Mouse (Mus musculus): ENCODE measurements around the gene Vwa7. TPM values are rescaled to one million over a fixed set of nuclear protein-coding genes. Genes with fewer than 3 reads are reported as not detected.

Vwa7 gene
- not detected for total RNA-seq (2023)

DNA sequence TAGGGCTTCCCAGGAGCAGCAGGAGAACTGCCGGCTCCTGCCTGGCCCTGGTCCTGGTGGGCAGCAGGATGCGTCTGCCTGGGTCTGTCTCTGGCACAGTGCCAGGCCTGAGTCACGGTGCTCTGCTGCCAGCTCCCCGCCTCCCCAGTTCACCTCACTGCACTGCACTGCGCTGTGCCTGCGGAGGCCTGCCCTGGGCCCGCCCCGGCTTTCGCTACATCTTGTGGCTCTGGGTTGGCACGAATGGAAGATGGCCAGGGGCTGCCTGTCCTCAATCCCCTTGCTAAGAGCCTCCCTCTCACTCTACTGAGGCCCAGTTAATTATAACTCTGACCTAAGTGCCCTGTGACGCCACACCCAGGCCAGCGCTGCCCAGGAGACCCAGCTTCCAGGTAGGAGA, at the start of gene Vwa7:
Gene Vwa7 (plus strand): TSS at position 204 of the 400 bp plus-strand sequence.

DNA sequence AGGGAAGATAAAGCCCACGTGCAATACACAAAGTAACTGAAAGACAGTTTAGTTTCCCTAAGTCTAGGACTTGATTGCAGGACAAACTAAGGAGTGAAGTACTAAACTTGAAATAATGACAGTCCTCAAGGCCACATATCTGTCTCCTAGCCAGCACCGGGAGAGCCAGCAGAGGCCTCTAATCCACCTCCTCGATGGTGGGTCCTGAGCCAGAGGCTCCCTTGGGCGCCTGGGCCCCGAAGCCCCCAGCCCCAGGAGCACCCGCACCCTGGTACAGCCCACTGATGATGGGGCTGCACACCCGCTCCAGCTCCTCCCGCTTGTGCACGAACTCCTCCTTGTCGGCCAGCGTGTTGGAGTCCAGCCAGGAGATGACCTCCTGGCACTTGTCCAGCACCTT, 46.6 kb upstream of the Vwa7 start, which contains the start of gene Gm20481:
Gene Gm20481 (plus strand): TSS at position 91 of the 400 bp plus-strand sequence.

DNA sequence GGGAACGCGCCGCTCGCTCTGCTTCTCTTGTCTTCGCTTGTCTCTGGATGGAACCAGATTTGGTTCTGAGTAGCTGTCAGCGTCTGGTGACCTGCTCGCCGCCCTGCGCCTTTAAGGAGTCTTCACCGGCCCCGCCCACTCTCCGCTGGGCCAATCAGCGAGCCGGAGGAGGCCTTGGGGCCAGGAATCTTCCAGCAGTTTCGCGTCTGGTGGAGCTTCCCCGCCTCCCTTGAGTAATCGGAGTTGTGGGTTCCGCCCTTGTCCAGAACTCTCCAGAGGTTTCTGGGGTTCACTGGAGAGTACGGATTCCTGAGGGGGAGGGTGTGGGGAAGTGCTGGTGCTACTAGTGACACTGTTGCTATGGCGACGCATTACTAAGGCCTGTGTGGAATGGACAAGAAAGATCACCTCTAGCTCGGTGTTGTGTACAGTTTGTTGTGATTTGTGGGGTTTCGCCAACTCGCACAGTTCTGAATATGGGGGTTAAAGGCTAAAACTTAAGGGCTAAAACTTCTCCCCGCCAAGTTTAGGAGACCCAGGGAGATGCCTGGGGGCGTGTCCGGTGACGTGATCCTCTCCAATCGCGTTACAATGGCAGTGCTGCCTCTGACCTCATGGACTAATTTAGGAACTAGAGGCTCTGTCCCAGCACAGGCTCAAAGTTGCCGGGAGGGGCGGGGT, 44.2 kb upstream of the Vwa7 start, which contains the start of the genes Hspa1a and Hspa1l:
Gene Hspa1a (minus strand): TSS at position 88 of the 681 bp plus-strand sequence.
Gene Hspa1l (plus strand): TSS at position 635 of the 681 bp plus-strand sequence.

DNA sequence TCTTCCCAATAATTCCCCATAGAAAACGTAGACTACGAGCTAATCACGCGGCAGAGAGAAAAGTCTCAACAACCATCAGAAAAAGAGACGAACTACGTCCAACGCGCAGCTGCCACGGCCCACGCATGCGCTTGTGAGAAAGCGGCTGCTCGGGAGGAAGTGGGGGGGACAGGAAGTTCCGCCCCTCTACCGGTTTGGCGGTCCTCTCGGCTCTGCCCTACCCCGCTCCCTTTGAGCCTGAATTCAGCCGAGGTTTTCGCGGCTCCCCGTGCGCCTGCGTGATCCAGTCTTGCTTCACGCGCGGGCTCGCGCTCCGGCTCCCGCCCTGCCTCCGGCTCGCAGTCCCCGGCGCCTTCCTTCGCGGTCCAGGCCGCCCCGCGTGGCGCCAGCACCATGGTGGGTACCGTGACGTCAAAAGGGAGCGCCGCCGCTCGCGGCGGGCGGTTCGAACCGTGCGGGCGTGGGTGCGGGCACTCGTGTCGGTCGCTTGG, 34.6 kb upstream of the Vwa7 start, which contains the start of gene Lsm2:
Gene Lsm2 (plus strand): TSS at position 173 of the 491 bp plus-strand sequence.

DNA sequence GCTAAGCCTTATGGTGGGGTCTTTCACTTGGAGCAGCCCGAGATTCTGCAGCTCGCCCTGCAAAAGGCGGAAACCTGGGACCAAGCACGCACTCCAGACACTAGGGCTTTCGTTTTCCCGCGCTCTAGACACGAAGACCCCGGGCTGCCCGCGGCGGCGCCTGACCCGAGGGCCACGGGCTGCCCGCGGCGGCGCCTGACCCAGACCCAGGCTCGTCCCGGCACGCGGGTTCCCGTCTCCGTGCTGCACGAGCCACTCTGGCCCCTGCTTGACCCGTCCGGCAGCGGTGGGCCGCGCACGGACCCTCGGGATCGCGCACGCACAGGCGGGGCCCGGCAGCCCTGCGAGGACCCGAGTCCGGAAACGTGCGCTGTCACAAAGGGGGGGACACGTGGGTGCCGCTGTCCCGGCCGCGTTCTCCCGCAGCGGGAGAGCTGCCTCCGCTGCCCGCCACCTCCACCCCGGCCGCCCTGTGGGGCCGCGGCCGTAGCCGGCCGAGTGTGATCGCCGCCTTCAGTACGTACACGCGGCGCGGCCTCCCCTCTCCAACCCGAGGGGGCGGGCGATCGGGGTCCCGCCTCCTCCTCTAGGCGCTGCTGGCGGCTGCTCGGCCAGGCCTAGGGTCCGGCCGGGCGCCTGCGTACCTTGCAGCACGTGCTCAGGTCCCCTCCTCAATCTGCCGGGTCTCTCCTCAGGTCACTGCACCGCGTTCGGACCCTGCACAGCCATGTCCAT, 15.5 kb upstream of the Vwa7 start, which contains the start of gene Vars:
Gene Vars (plus strand): TSS at position 271 of the 735 bp plus-strand sequence.

DNA sequence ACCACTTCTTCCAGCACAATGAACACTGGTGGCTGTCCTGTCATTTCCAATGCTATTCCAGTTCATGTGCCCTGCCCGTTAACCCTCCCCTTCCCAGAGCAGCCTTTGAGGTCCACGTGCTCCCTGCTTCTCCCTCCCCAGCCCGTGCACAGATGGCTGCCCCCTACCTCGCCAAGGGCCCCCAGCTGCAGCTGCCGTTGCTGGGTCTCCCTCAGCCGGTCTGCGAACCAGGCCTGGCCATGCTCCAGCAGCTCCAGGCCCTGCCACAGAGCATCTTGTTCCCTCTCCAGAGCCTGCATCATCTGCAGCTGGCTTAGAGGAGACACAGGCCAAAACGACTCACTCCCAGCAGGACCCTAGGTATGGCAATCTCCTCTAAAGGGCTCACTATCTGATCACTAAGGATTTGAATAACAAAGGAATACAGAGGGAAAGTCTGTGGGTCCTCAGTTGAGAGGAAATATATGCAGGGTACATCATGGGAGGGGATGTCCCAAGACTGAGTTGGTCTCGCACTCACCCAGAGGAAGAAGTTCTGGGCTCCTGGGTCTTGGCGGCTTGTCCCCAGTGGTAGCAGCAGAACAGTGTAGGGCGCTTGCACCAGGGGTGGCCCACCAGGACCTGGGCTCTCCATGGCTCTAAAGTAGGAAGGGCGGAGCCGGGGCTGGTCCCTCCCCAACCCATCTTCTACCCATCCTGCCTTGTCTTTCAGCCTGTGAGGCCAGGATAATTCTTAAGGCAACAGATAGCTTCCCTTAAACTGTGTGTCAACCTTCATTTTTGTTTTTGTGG, 11.1 kb downstream of the Vwa7 start, which contains the start of gene Sapcd1:
Gene Sapcd1 (minus strand): TSS at position 740 of the 792 bp plus-strand sequence.

DNA sequence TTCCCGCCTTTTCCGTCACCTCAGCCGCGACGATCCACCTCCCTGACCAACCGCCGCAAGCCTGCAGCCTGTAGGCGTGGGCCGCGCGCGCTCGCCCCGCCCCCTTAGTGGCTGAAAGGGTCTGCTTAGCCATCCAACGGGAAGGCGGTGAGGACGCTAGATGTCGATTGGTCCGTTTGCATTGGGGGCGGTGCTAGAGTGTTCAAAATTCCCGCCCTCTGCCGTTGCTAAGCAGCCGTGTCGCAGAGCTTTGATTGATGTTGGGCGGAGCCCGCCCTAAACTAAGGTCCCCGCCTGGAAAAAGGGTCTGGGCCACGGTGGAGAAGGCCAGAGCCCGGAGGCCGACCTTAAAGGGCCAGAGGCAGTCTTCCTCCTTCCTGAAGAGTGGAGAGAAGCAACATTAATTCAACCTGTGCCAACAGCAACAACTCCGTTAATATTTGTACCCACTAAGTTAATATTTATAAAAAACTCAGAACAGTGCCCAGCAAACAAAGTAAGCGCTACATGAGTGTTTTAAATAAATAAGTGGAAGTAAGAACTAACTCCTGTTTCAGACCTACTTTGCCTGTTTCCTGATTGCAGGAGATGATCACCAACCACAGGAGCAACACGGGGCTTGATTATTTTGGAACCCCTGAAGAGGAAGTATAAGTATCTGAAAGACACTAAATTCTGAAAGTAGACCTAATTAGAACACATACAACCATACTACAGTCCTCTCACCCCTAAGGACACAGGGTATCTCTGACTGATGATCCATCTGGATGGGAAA, 30.5 kb downstream of the Vwa7 start, which contains the start of gene Msh5:
Gene Msh5 (minus strand): TSS at position 65 of the 775 bp plus-strand sequence.

DNA sequence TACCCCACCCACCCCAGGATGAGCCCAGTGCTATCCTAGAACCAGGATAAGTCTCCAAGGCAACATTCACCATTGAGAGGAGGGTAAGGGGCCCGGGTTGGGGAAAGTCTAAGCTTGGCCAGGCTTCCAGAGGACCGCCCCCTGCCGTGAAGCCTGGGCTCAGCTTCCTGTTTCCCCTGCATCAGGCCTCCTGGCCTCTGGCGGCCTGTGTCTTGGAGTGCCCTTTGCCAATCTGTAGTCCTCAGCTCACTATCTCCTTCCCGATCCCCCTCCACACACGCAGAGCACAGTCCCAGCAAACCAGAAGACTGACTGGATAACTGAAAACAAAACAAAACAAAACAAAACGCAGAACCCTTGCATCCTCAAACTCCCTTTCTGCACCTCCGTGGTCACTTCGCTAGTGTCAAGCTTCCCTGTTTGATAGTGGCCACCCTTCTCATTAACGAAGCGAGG, 33.2 kb downstream of the Vwa7 start, which contains the start of gene Clic1:
Gene Clic1 (plus strand): TSS at position 406 of the 456 bp plus-strand sequence.

DNA sequence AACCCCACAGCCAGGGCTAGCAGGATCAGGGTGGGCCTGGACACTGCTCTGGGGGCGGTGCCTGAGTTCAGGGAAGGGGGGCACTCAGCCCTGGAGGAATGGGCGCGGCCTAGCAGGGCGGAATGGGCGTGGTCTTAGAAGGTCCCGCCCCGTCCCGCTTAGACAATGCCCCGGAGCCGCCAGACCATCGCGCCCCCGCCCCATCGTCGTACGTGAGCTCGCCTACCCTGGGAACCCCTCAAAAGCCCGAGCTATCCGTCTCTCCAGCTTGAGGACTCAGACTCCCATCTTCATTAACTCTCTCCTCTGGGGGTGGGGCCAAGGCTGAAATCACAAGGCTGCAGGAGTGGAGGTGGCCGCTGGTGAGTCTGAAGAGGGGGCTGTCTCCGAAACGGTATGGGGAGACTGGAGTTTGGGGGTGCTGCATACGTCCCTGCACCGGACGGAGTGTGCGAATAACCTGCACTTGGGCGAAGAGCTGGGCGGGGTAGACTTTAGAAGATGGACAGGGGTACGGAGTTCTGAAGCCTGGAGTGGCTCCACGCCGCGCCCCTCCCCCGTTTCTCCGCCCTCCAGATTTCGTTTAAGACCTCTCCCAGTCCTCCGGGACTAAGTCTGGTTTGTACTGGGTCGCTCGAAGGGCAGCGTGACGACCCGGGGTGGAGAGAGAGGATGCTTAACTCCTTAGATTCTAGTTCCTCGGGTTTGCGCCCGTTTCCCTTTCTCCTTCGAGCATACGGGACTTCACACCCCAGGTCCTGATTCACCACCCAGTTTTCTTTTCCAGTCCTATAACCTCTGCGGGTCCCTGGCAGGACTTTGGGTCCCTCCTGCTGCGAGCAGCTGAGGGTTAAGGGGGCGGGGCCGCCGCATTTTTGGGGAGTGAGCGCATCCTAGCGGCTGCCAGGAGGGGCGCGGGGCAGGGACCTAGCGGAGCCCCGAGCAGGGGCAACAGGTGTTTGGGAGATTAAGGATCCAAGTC, 42.8 kb downstream of the Vwa7 start, which contains the start of gene Ddah2:
Gene Ddah2 (plus strand): TSS at position 125 of the 982 bp plus-strand sequence.

DNA sequence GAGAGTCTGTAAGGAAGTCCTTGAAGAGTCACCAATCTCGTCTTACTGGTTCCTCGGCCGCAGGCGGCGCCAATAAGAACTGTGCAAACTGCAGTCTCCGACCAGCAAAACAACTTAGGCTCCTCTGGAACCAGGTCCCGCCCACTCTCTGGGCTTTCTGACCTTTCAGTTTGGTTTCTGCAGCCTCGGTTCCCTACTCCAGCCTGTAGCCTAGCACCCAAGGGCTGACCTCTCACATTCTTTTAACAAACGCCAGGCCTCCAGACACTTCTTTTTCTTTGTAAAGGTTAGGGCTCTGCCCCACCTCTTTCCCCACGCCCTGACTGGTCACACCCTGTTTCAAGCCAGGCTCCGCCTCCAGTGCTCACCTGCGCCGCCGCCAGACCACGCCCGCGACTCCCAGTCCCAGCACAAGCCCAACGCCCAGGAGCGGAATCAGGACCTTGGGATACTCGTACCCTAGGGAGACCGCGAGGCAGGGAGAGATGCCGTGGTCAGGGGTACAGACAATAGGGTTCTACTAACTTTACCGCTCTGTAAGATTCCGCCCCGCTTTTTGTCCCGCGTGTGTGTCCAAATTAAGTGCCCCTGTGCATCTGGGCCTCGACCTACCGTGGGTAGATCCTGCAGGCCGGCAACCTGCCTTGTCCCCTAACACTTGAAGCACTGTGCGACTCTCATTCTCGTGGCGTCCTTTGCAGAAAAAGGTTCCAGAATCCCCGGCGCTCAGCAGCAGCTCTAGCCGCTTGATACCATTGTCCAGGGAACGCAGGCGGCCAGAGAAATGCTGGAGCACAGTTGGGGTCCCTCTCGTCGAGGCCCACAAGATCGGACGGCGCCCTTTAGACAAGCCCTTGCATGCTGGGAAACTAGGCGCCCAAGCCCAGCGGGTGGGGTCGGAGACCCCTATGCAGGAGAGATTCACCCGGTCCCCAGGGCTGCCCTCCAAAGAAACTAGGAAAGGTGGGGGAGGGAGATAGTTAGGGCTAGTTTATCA, 48.9 kb downstream of the Vwa7 start, which contains the start of gene Ly6g6c:
Gene Ly6g6c (plus strand): TSS at position 438 of the 997 bp plus-strand sequence.

DNA sequence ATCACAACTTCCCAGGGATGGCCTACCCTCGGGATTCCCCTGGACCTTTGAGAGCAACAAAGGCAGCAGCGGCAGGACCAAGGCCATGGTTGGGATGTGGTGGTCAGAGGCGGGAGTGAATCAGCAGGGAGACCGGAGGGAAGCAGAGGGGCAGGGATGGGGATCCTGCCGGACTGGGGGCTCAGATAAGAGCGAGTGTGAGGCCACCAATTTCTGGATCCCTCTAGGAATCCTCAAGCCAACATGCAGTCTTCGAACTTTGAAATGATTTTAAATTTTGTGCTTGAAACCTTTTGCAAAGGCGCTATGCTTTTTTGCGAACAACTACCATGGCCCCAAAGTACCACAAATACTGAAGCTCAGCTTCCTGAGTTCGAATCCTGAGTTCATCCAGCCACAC, 49.7 kb downstream of the Vwa7 start, which contains the start of gene Mpig6b:
Gene Mpig6b (minus strand): TSS at position 101 of the 400 bp plus-strand sequence.

Other genes starting within 250 kb of the Vwa7 start
- gene Cyp21a1, start 212.0 kb upstream of the Vwa7 start, total RNA-seq (2023) = not detected
- gene Stk19, start 179.6 kb upstream of the Vwa7 start, total RNA-seq (2023) = 10 to 100 TPM; 39.4 to 40.7 TPM
- gene Dxo, start 179.6 kb upstream of the Vwa7 start, total RNA-seq (2023) = 10 to 100 TPM; 46.2 to 53.2 TPM
- gene Skiv2l, start 166.4 kb upstream of the Vwa7 start, total RNA-seq (2023) = 10 to 100 TPM; 83.2 to 91.6 TPM
- gene Nelfe, start 166.2 kb upstream of the Vwa7 start, total RNA-seq (2023) = 10 to 100 TPM; 24.1 to 27.8 TPM
- under 1 TPM; 0.64 to 0.73 TPM for gene Cfb, start 154.1 kb upstream of the Vwa7 start, total RNA-seq (2023)
- gene Zbtb12, start 137.1 kb upstream of the Vwa7 start, total RNA-seq (2023) = 1 to 10 TPM; 2.7 to 2.8 TPM
- gene Gm20547, start 134.5 kb upstream of the Vwa7 start, total RNA-seq (2023) = not detected
- gene C2, start 118.3 kb upstream of the Vwa7 start, total RNA-seq (2023) = 1 to 10 TPM in 1 of 2 experiments, under 1 TPM in 1; 0.22 to 1.6 TPM
- gene Ehmt2, start 118.1 kb upstream of the Vwa7 start, total RNA-seq (2023) = 10 to 100 TPM; 58.0 to 71.6 TPM
- gene Slc44a4, start 102.1 kb upstream of the Vwa7 start, total RNA-seq (2023) = under 1 TPM in 1 of 2 experiments, not detected in 1; 0.24 TPM
- 10 to 100 TPM; 71.5 to 75.3 TPM for gene Neu1, start 85.3 kb upstream of the Vwa7 start, total RNA-seq (2023)
- 10 to 100 TPM in 1 of 2 experiments, 1 to 10 TPM in 1; 6.4 to 28.6 TPM for gene Hspa1b, start 57.3 kb upstream of the Vwa7 start, total RNA-seq (2023)
- not detected for gene Gm20481, start 46.7 kb upstream of the Vwa7 start, total RNA-seq (2023)
- gene Hspa1a, start 44.4 kb upstream of the Vwa7 start, total RNA-seq (2023) = 10 to 100 TPM; 14.6 to 41.1 TPM
- gene Hspa1l, start 43.9 kb upstream of the Vwa7 start, total RNA-seq (2023) = not detected
- gene Lsm2, start 34.7 kb upstream of the Vwa7 start, total RNA-seq (2023) = 10 to 100 TPM; 29.9 to 39.2 TPM
- 10 to 100 TPM; 61.3 to 70.3 TPM for gene Vars, start 15.6 kb upstream of the Vwa7 start, total RNA-seq (2023)
- under 1 TPM; 0.82 to 0.84 TPM for gene Sapcd1, start 11.4 kb downstream of the Vwa7 start, total RNA-seq (2023)
- 1 to 10 TPM; 6.7 to 8.8 TPM for gene Msh5, start 30.2 kb downstream of the Vwa7 start, total RNA-seq (2023)
- gene Clic1, start 33.4 kb downstream of the Vwa7 start, total RNA-seq (2023) = 100 to 1,000 TPM; 271 to 302 TPM
- 1 to 10 TPM; 3.4 to 4.6 TPM for gene Ddah2, start 42.5 kb downstream of the Vwa7 start, total RNA-seq (2023)
- gene Ly6g6c, start 48.8 kb downstream of the Vwa7 start, total RNA-seq (2023) = not detected
- under 1 TPM; 0.64 to 0.93 TPM for gene Mpig6b, start 49.6 kb downstream of the Vwa7 start, total RNA-seq (2023)
- gene Ly6g6e, start 60.3 kb downstream of the Vwa7 start, total RNA-seq (2023) = not detected
- gene Ly6g6d, start 61.5 kb downstream of the Vwa7 start, total RNA-seq (2023) = not detected
- under 1 TPM; 0.31 to 0.55 TPM for gene Ly6g6f, start 69.0 kb downstream of the Vwa7 start, total RNA-seq (2023)
- gene Abhd16a, start 72.7 kb downstream of the Vwa7 start, total RNA-seq (2023) = 10 to 100 TPM; 48.8 to 54.6 TPM
- not detected for gene Ly6g5c, start 91.7 kb downstream of the Vwa7 start, total RNA-seq (2023)
- gene Ly6g5b, start 98.8 kb downstream of the Vwa7 start, total RNA-seq (2023) = 10 to 100 TPM; 15.2 to 16.0 TPM
- gene Gpank1, start 104.9 kb downstream of the Vwa7 start, total RNA-seq (2023) = 10 to 100 TPM; 25.6 to 26.4 TPM
- 100 to 1,000 TPM; 171 to 190 TPM for gene Csnk2b, start 105.5 kb downstream of the Vwa7 start, total RNA-seq (2023)
- 10 to 100 TPM; 17.0 to 23.1 TPM for gene D17H6S53E, start 109.8 kb downstream of the Vwa7 start, total RNA-seq (2023)
- not detected for gene Apom, start 115.5 kb downstream of the Vwa7 start, total RNA-seq (2023)
- gene Bag6, start 118.6 kb downstream of the Vwa7 start, total RNA-seq (2023) = 100 to 1,000 TPM; 245 to 298 TPM
- gene Prrc2a, start 148.3 kb downstream of the Vwa7 start, total RNA-seq (2023) = 100 to 1,000 TPM; 187 TPM
- gene Aif1, start 159.5 kb downstream of the Vwa7 start, total RNA-seq (2023) = 10 to 100 TPM; 15.4 to 17.4 TPM
- 100 to 1,000 TPM; 614 to 632 TPM for gene Lst1, start 171.9 kb downstream of the Vwa7 start, total RNA-seq (2023)
- 10 to 100 TPM; 89.3 to 97.8 TPM for gene Ltb, start 177.9 kb downstream of the Vwa7 start, total RNA-seq (2023)
- 10 to 100 TPM; 62.5 to 72.6 TPM for gene Tnf, start 185.4 kb downstream of the Vwa7 start, total RNA-seq (2023)
- gene Lta, start 188.8 kb downstream of the Vwa7 start, total RNA-seq (2023) = under 1 TPM in 1 of 2 experiments, not detected in 1; 0.26 TPM
- gene Gm16181, start 204.3 kb downstream of the Vwa7 start, total RNA-seq (2023) = under 1 TPM in 1 of 2 experiments, not detected in 1; 0.75 TPM
- 1 to 10 TPM; 2.2 to 3.4 TPM for gene Atp6v1g2, start 217.1 kb downstream of the Vwa7 start, total RNA-seq (2023)
- 10 to 100 TPM; 21.5 to 22.1 TPM for gene Nfkbil1, start 219.2 kb downstream of the Vwa7 start, total RNA-seq (2023)
- gene Ddx39b, start 225.2 kb downstream of the Vwa7 start, total RNA-seq (2023) = 100 to 1,000 TPM; 206 to 207 TPM
- gene H2-D1, start 246.2 kb downstream of the Vwa7 start, total RNA-seq (2023) = 1,000 to 10,000 TPM; 1,338 to 1,458 TPM

Data from neutrophil, adult 59 days (primary cell).